Mouse (Mus musculus) lung, embryonic 15.5 days (tissue): Measurements from ENCODE around the gene Scoc. TPM values are rescaled to one million over a fixed set of nuclear protein-coding genes. Genes with fewer than 3 reads are reported as not detected.
"Not testable (repeated sequence)": the region's sequence is repeated elsewhere in the genome, so short reads cannot be mapped to it uniquely, and the experiment has no call there.

Experiments used
- ATAC-seq: fragments of 200-750 bp; cut with Nextera tagmentation; 2 replicates; pipeline ENCODE4 v1.8.0; 2017; ENCODE audit warnings: moderate number of reproducible peaks, borderline replicate concordance; ENCODE audit not compliant: low FRiP score, low TSS enrichment; ENCODE audit errors: extremely low read depth
- H3K27ac ChIP-seq: fragments of 300-500 bp; sonication (generic); 2 replicates; pipeline ENCODE4 v1.5.1; 2015; ENCODE audit warnings: moderate library complexity, mild to moderate bottlenecking, inconsistent platforms
- H3K27me3 ChIP-seq: fragments of 300-500 bp; sonication (generic); 2 replicates; pipeline ENCODE4 v1.6.1; 2015; ENCODE audit warnings: inconsistent platforms
- H3K36me3 ChIP-seq: fragments of 300-500 bp; sonication (generic); 2 replicates; pipeline ENCODE4 v1.6.1; 2015; ENCODE audit warnings: inconsistent platforms
- H3K4me1 ChIP-seq: fragments of 300-500 bp; sonication (generic); 2 replicates; pipeline ENCODE4 v1.6.1; 2015; ENCODE audit warnings: inconsistent platforms
- H3K4me2 ChIP-seq: fragments of 300-500 bp; sonication (generic); 2 replicates; pipeline ENCODE4 v1.6.1; 2015; ENCODE audit warnings: inconsistent platforms, mild to moderate bottlenecking, moderate library complexity
- H3K4me3 ChIP-seq: fragments of 300-500 bp; sonication (generic); 2 replicates; pipeline ENCODE4 v1.5.1; 2015; ENCODE audit warnings: mild to moderate bottlenecking, inconsistent platforms
- H3K9ac ChIP-seq: fragments of 300-500 bp; sonication (generic); 2 replicates; pipeline ENCODE4 v1.6.1; 2015; ENCODE audit warnings: inconsistent platforms
- H3K9me3 ChIP-seq: fragments of 300-500 bp; sonication (generic); 2 replicates; pipeline ENCODE4 v1.6.1; 2016; ENCODE audit warnings: inconsistent platforms
- WGBS: fragments of 180-500 bp; shearing (Covaris S2); methylation state at CpG from one replicate; pipeline ENCODE4 v1.1.7; 2015; 5-methylcytosine and 5-hydroxymethylcytosine counted together
- polyA plus RNA-seq: library from polyadenylated mRNA; unstranded; fragments of >200 nt; fragmentation: Nextera tagmentation; extraction: Ambion mirVana; gene quantifications from 2 replicates; pipeline ENCODE4 v1.2.1, GENCODE M21; 2015

Gene Scoc
- 110 and 121 TPM in 2 replicates for polyA plus RNA-seq

DNA sequence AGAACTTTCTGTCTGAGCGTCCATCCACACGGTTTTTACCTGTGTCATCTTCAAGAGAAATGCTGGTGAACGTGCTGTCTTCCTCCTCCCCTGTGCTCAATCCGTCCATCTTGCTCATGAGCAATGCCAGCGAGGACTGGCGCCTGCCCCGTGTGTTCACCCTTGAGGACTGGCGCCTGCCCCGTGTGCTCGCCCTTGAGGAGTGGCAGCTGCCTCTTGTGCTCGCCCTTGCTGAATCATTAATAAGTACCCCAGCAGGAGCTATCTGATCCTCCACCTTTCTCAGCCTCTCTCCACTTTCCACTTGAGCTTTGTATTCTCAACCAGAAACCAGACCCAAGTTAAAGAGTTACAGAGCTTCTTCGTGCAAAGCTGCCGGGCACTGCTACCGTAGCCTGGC is at the start of gene Scoc:
Gene Scoc (minus strand): TSS at position 170 of the 400 bp plus-strand sequence.
- Histone ChIP-seq H3K4me3 (no peak within 1 kb of the TSS), H3K36me3 (no peaks in the 10 kb centered on the region), H3K27ac (peak within 1 kb of the TSS; percentile 29), H3K9me3 (no peaks in the 10 kb centered on the region), H3K9ac (no peak within 1 kb of the TSS), H3K4me2 (peak within 1 kb of the TSS; percentile 34), H3K27me3 (no peaks in the 10 kb centered on the region), H3K4me1 (no peaks in the 10 kb centered on the region; the same call in 1 of the 2 replicates)
- 50% methylated on average over 14 of the region's 14 CpGs for WGBS
- peak; percentile 83; the same call in 1 of the 2 replicates for ATAC-seq

GRCm38 (mm10) chr8:83459606-83460005 is 1.4 kb upstream of the Scoc start:
- WGBS = 72% methylated on average over 3 of the region's 3 CpGs
- ATAC-seq = no peak
- Histone ChIP-seq H3K9ac (no peak overlapping the region), H3K9me3 (no peaks in the 10 kb centered on the region), H3K4me3 (no peak overlapping the region), H3K4me2 (no peak overlapping the region), H3K27me3 (no peaks in the 10 kb centered on the region), H3K4me1 (no peaks in the 10 kb centered on the region; the same call in 1 of the 2 replicates), H3K27ac (no peak overlapping the region), H3K36me3 (no peaks in the 10 kb centered on the region)

DNA sequence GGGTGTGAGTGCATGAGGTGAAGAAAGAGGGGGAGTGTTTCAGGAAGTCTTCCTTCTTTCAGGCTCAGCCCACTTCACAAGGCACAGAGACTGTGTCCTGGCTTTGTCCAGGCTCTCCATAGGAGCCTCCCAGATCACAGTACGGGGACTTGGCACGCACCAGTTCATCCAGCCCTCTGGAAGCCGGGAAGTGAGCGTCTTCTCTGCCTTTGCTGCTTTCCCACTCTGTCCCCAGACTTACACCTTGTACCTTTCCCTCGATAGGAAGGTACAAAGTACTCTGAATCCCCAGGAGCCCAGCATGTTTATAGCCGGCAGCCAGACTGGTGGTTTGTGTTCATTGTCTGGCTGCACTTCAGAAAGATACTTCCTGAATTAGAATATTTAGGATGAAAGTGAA is 1.1 kb downstream of the Scoc start:
- H3K36me3 ChIP-seq = no peaks in the 10 kb centered on the region
- WGBS = 44% methylated on average over 6 of the region's 6 CpGs
- no peak overlapping the region for H3K9ac ChIP-seq
- H3K4me3 ChIP-seq = no peak overlapping the region
- H3K4me1 ChIP-seq = no peaks in the 10 kb centered on the region; the same call in 1 of the 2 replicates
- H3K9me3 ChIP-seq = no peaks in the 10 kb centered on the region
- H3K27ac ChIP-seq = no peak overlapping the region
- peak overlapping the region; percentile 8; the same call in 1 of the 2 replicates for H3K4me2 ChIP-seq
- ATAC-seq = no peak
- no peaks in the 10 kb centered on the region for H3K27me3 ChIP-seq

DNA sequence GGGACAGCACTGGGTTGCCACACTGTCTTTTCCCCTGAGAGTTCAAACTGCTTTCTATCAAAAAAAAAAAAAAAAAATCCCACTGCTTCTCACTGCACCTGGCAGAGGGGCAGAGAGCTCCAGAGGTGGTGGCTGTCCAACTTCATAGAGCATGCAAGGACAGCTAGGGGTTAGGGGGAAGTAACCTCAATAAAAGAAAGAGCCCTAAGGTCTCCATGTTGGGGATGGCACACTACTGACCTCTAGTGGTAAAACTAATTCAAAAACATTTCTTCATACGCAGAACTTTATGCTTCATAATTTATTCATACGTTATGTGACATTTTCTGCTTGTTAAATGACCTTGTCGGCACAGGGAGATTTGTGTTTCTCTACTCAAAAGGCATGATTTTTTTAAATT is 7.1 kb downstream of the Scoc start:
- Histone ChIP-seq H3K9ac (no peak overlapping the region), H3K4me1 (no peaks in the 10 kb centered on the region), H3K27ac (no peak overlapping the region), H3K36me3 (no peaks in the 10 kb centered on the region), H3K9me3 (no peaks in the 10 kb centered on the region), H3K4me3 (no peak overlapping the region), H3K27me3 (no peaks in the 10 kb centered on the region), H3K4me2 (no peak overlapping the region)
- no peak for ATAC-seq
- WGBS = 14% methylated on average over 3 of the region's 3 CpGs

GRCm38 (mm10) chr8:83449960-83450359 is 8.2 kb downstream of the Scoc start:
- Histone ChIP-seq H3K36me3 (no peaks in the 10 kb centered on the region), H3K4me3 (no peak overlapping the region), H3K27me3 (no peaks in the 10 kb centered on the region), H3K4me2 (no peak overlapping the region), H3K27ac (no peak overlapping the region), H3K4me1 (no peaks in the 10 kb centered on the region), H3K9me3 (no peaks in the 10 kb centered on the region), H3K9ac (no peak overlapping the region)
- no peak for ATAC-seq
- 61% methylated on average over 1 of the region's 1 CpGs for WGBS

DNA sequence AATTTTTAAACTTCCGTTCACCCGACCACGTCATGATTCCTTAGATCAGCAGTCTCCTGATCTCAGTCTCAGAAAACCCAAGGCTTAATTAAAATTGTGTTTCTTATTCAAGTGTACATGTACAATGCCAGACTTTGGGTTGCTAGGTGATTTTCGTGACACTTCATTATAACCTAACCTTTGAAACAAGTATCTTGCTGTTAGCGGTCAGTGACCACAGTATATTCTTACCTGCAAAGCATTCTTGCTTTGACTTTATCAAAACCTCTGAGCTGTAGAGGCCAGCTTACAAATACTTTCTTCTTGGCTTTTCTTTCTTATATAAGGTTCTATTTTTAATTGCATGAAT is 15.2 kb downstream of the Scoc start:
- H3K9ac ChIP-seq = 0 out of 2 replicates have a peak overlapping the region, but pooled peaks have one; percentile 10
- no peaks in the 10 kb centered on the region; the same call in 1 of the 2 replicates for H3K36me3 ChIP-seq
- peak overlapping the region; percentile 75 for H3K4me2 ChIP-seq
- WGBS = 24% methylated on average over 5 of the region's 5 CpGs
- H3K27me3 ChIP-seq = no peaks in the 10 kb centered on the region
- no peaks in the 10 kb centered on the region for H3K9me3 ChIP-seq
- peak overlapping the region; percentile 83 for H3K4me3 ChIP-seq
- no peak; the same call in 1 of the 2 replicates for ATAC-seq
- H3K27ac ChIP-seq = peak overlapping the region; percentile 49
- peaks cover 14% of the 10 kb centered on the region for H3K4me1 ChIP-seq

- peak overlapping the region; percentile 83 for H3K4me3 ChIP-seq
- H3K9ac ChIP-seq = peak overlapping the region; percentile 86
- peaks cover 3% of the 10 kb centered on the region; the same call in 1 of the 2 replicates for H3K36me3 ChIP-seq
- H3K27me3 ChIP-seq = no peaks in the 10 kb centered on the region
- peak overlapping the region; percentile 75 for H3K4me2 ChIP-seq
- H3K27ac ChIP-seq = peak overlapping the region; percentile 91
- peaks cover 14% of the 10 kb centered on the region for H3K4me1 ChIP-seq
- no peaks in the 10 kb centered on the region for H3K9me3 ChIP-seq
- ATAC-seq = peak; percentile 100
- WGBS = under 1% methylated on average over 61 of the region's 64 CpGs
Observed at GRCm38 (mm10) chr8:83442243-83443051, 15.7 kb downstream of the Scoc start.

- peaks cover 14% of the 10 kb centered on the region for H3K4me1 ChIP-seq
- H3K9me3 ChIP-seq = no peaks in the 10 kb centered on the region
- H3K9ac ChIP-seq = peak overlapping the region; percentile 86
- 2% methylated on average over 29 of the region's 29 CpGs for WGBS
- H3K36me3 ChIP-seq = peaks cover 8% of the 10 kb centered on the region; the same call in 1 of the 2 replicates
- no peaks in the 10 kb centered on the region for H3K27me3 ChIP-seq
- peak overlapping the region; percentile 75 for H3K4me2 ChIP-seq
- peak overlapping the region; percentile 83 for H3K4me3 ChIP-seq
- ATAC-seq = no peak; the same call in 1 of the 2 replicates
- peak overlapping the region; percentile 91 for H3K27ac ChIP-seq
Observed at GRCm38 (mm10) chr8:83441656-83442242, 16.4 kb downstream of the Scoc start.

GRCm38 (mm10) chr8:83437077-83437476 is 21.1 kb downstream of the Scoc start:
- ATAC-seq = no peak
- 80% methylated on average over 1 of the region's 1 CpGs for WGBS

GRCm38 (mm10) chr8:83429071-83429524 is 29.1 kb downstream of the Scoc start:
- H3K27me3 ChIP-seq = no peaks in the 10 kb centered on the region
- no peaks in the 10 kb centered on the region for H3K9me3 ChIP-seq
- H3K4me2 ChIP-seq = no peak overlapping the region
- no peak overlapping the region for H3K27ac ChIP-seq
- peaks cover 13% of the 10 kb centered on the region; the same call in 1 of the 2 replicates for H3K36me3 ChIP-seq
- H3K9ac ChIP-seq = no peak overlapping the region
- peak; percentile 55; the same call in 1 of the 2 replicates for ATAC-seq
- peaks cover 17% of the 10 kb centered on the region for H3K4me1 ChIP-seq
- H3K4me3 ChIP-seq = no peak overlapping the region
- whole genome bisulfite sequencing = 56% methylated on average over 4 of the region's 4 CpGs

More at GRCm38 (mm10) chr8:83437077-83437476, 21.1 kb downstream of the Scoc start:
- Histone ChIP-seq H3K27me3 (no peaks in the 10 kb centered on the region), H3K9me3 (no peaks in the 10 kb centered on the region), H3K36me3 (peaks cover 28% of the 10 kb centered on the region; the same call in 1 of the 2 replicates), H3K4me3 (no peak overlapping the region), H3K9ac (no peak overlapping the region), H3K4me1 (peaks cover 14% of the 10 kb centered on the region), H3K27ac (no peak overlapping the region), H3K4me2 (no peak overlapping the region)

DNA sequence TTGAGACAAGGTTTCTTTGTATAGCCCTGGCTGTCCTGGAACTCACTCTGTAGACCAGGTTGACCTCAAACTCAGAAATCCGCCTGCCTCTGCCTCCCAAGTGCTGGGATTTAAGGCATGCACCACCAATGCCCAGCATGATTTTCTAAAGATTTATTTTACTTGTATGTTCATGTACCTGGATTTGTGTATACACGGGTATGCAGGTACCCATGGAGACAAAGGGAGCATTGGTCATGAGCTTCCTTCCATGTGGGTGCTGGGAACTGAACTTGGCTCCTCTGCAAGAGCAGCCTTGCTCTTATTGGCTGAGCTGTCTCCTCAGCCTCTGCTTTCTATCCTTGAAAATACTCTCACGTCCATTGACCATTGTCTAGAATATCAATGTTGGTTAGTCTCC is 29.6 kb downstream of the Scoc start:
- not testable (repeated sequence) for H3K27ac ChIP-seq, H3K9me3 ChIP-seq, H3K27me3 ChIP-seq, H3K4me3 ChIP-seq, H3K4me2 ChIP-seq, H3K9ac ChIP-seq, H3K36me3 ChIP-seq, ATAC-seq
- H3K4me1 ChIP-seq = peaks cover 17% of the 10 kb centered on the region
- WGBS = 81% methylated on average over 3 of the region's 3 CpGs

- H3K4me1 ChIP-seq = peaks cover 20% of the 10 kb centered on the region
- no peaks in the 10 kb centered on the region for H3K36me3 ChIP-seq
- no peak overlapping the region for H3K27ac ChIP-seq
- H3K27me3 ChIP-seq = no peaks in the 10 kb centered on the region
- H3K9me3 ChIP-seq = no peaks in the 10 kb centered on the region
- H3K4me3 ChIP-seq = no peak overlapping the region
- no peak for ATAC-seq
- H3K4me2 ChIP-seq = no peak overlapping the region; the same call in 1 of the 2 replicates
- H3K9ac ChIP-seq = no peak overlapping the region
- 14% methylated on average over 7 of the region's 7 CpGs for WGBS
Observed at GRCm38 (mm10) chr8:83426949-83427348, 31.2 kb downstream of the Scoc start.
